ENCODE assay signal across 16 mouse cellular contexts in genomic region chr4:148712632-148713031, GRCm38 (mm10).
DNase-seq lines count a peak whose midpoint lies in the region; ATAC-seq lines count a peak whose summit lies in the region.
"Had no signal": no experiment of that assay in that cellular context is flagged by ENCODE, and none has a peak within 500 bp of the region (broad histone marks: within the 10 kb centered on the region; RNA-seq: fewer than 3 reads in every experiment).

No protein-coding gene starts in this region.

- no peaks in the 10 kb centered on the region for H3K36me3 ChIP-seq in hindbrain, embryonic 11.5 days (ENCODE audit: control insufficient read depth, insufficient read depth, low read length)
- no peaks in the 10 kb centered on the region for H3K36me3 ChIP-seq in hindbrain, embryonic 16.5 days (ENCODE audit: control insufficient read depth, insufficient read depth, low read length)
- H3K36me3 ChIP-seq: kidney, embryonic 15.5 days; limb, embryonic 13.5 days; stomach, embryonic 15.5 days had no signal

- H3K4me1 ChIP-seq in hindbrain, embryonic 11.5 days (replicated peaks; ENCODE audit: control insufficient read depth, insufficient read depth, low read length) = peaks cover 21% of the 10 kb centered on the region
- H3K4me1 ChIP-seq in hindbrain, embryonic 16.5 days (ENCODE audit: control insufficient read depth, insufficient read depth, low read depth, low read length) = peaks cover 9% of the 10 kb centered on the region

- H3K27ac ChIP-seq in hindbrain, embryonic 11.5 days (ENCODE audit: low read depth, low read length) = peak overlapping the region; percentile 58
- no peak overlapping the region for H3K27ac ChIP-seq in hindbrain, embryonic 16.5 days (ENCODE audit: low read depth, low read length)
- H3K27ac ChIP-seq: kidney, embryonic 15.5 days; layer of hippocampus, adult 2 months; left cerebral cortex, adult 2 months; limb, embryonic 13.5 days; stomach, embryonic 15.5 days had no signal

- no peak overlapping the region for H3K4me2 ChIP-seq in hindbrain, embryonic 11.5 days (replicated peaks; ENCODE audit: low read depth, low read length)
- no peak overlapping the region for H3K4me2 ChIP-seq in hindbrain, embryonic 16.5 days (ENCODE audit: low read length)
- H3K4me2 ChIP-seq: kidney, embryonic 15.5 days; limb, embryonic 13.5 days; stomach, embryonic 15.5 days had no signal

- no peak overlapping the region for H3K9ac ChIP-seq in hindbrain, embryonic 11.5 days (ENCODE audit: low read depth, low read length)
- no peak overlapping the region for H3K9ac ChIP-seq in hindbrain, embryonic 16.5 days (ENCODE audit: low read depth, low read length)
- H3K9ac ChIP-seq: kidney, embryonic 15.5 days; limb, embryonic 13.5 days; liver, postnatal 0 days; stomach, embryonic 15.5 days had no signal

- DNase-seq in adrenal gland, adult (ENCODE audit: inconsistent age in 2 of 2, low spot score in 1 of 2) = peak; percentile 34 to 60
- DNase-seq in adrenal gland, postnatal 25 days = no peak
- no peak for DNase-seq in hindbrain, embryonic 11.5 days (ENCODE audit: low spot score)
- peak; percentile 83 for DNase-seq in MN1 (ENCODE audit: low spot score)
- peak; percentile 32 for DNase-seq in lung, postnatal 10 days
- no peak for DNase-seq in heart, postnatal 10 days
- DNase-seq in heart, adult 11 months = no peak
- DNase-seq: cerebellum, adult 11 months; liver, postnatal 0 days had no signal

- no peaks in the 10 kb centered on the region for H3K27me3 ChIP-seq in hindbrain, embryonic 11.5 days (ENCODE audit: control insufficient read depth, insufficient read depth, low read length)
- peaks cover 4% of the 10 kb centered on the region; the same call in 1 of the 2 replicates for H3K27me3 ChIP-seq in hindbrain, embryonic 16.5 days (replicated peaks; ENCODE audit: control insufficient read depth, insufficient read depth, low read length)

- no peak overlapping the region for H3K4me3 ChIP-seq in hindbrain, embryonic 11.5 days (ENCODE audit: low read depth, low read length)
- no peak overlapping the region for H3K4me3 ChIP-seq in hindbrain, embryonic 16.5 days (ENCODE audit: low read length)
- H3K4me3 ChIP-seq: kidney, embryonic 15.5 days; layer of hippocampus, adult 2 months; left cerebral cortex, adult 2 months; limb, embryonic 13.5 days; stomach, embryonic 15.5 days had no signal

- intact Hi-C loops in heart, postnatal 10 days (cut with DNase I) = no loop called here

- WGBS in hindbrain, embryonic 11.5 days = 48% methylated on average over 10 of the region's 10 CpGs
- WGBS in hindbrain, embryonic 16.5 days = 31% methylated on average over 10 of the region's 10 CpGs

- no peaks in the 10 kb centered on the region for H3K9me3 ChIP-seq in hindbrain, embryonic 11.5 days (ENCODE audit: control insufficient read depth, low read length)
- H3K9me3 ChIP-seq in hindbrain, embryonic 16.5 days (ENCODE audit: control insufficient read depth, low read length) = no peaks in the 10 kb centered on the region
- H3K9me3 ChIP-seq: kidney, embryonic 15.5 days; limb, embryonic 13.5 days; stomach, embryonic 15.5 days had no signal

- ATAC-seq in hindbrain, embryonic 11.5 days (ENCODE audit: low FRiP score) = peak; percentile 15; the same call in 1 of the 2 replicates
- ATAC-seq in hindbrain, embryonic 16.5 days = no peak
- ATAC-seq: inflammation-experienced regulatory T-cells, adult 6 months; liver, postnatal 0 days had no signal

Comparison
In these comparisons a context has a peak if more than half of its experiments do, and no peak if none do; other contexts are left out.
1. DNase-seq: peak in adrenal gland, adult (2 of 2), MN1 (single experiment) and lung, postnatal 10 days (single experiment); none in adrenal gland, postnatal 25 days (single experiment), hindbrain, embryonic 11.5 days (single experiment), heart, postnatal 10 days (0 of 2) and heart, adult 11 months (single experiment).